25 mouse cellular contexts compared by ENCODE assay signal in the genomic region with DNA sequence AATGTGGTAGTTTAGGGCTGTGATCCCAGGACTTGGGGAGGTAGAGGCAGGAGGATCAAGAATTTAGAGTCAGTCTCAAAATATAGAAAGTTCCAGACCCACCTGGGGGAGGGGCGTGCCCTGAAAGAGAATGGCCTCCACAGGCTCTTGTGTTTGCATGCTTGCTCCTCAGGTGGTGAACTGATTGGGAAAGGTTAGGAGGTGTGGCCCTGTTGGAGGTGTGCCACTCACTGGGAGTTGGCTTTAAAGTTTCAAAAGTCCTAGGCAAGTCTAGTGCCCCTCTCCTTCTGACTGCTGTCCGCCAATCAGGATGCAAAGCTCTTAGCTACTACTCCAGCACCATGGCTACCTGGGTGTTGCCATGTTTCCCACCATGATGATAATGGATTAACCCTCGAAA. TPM values are rescaled to one million over a fixed set of nuclear protein-coding genes. Genes with fewer than 3 reads are reported as not detected.
"Had no signal": no experiment of that assay in that cellular context is flagged by ENCODE, and none has a peak within 500 bp of the region (broad histone marks: within the 10 kb centered on the region; RNA-seq: fewer than 3 reads in every experiment).

No protein-coding gene starts in this region.

- DNase-seq: gastrocnemius, adult 2 months; gastrocnemius, postnatal 10 days; gastrocnemius, postnatal 25 days; heart, adult 2 months; heart, postnatal 14 days; heart, postnatal 36 days; kidney, adult 11 months; kidney, adult 2 months; kidney, adult 9 months; kidney, postnatal 14 days; kidney, postnatal 36 days; layer of hippocampus, adult 9-11 months; layer of hippocampus, postnatal 36 days; left cerebral cortex, postnatal 4 days had no signal

- H3K4me3 ChIP-seq: gastrocnemius, adult 2 months; heart, adult 2 months; heart, embryonic 13.5 days; heart, embryonic 15.5 days; hindbrain, embryonic 13.5 days; hindbrain, embryonic 15.5 days; kidney, embryonic 15.5 days; limb, embryonic 13.5 days; limb, embryonic 15.5 days; liver, embryonic 12.5 days had no signal

RNA-seq across cellular contexts. Expression of gene Mgat5b, which starts 3.4 kb away (rescaled TPM):
- total RNA-seq: gastrocnemius, adult 2 months; granulocyte monocyte progenitor cell, adult 5-6 weeks; hematopoietic stem cell, adult 5-6 weeks; liver, adult 2 months had no signal
- polyA plus RNA-seq: liver, adult 2 months; liver, embryonic 12.5 days had no signal
